Mouse (Mus musculus): Measurements from ENCODE around the gene Gm906. TPM values are rescaled to one million over a fixed set of nuclear protein-coding genes. Genes with fewer than 3 reads are reported as not detected.
"Not testable (repeated sequence)": the region's sequence is repeated elsewhere in the genome, so short reads cannot be mapped to it uniquely, and the experiment has no call there.

Gm906 gene
- polyA plus RNA-seq (2015; fragmentation: Nextera tagmentation; extraction: Ambion mirVana), result not detected in 2 replicates

- H3K9ac ChIP-seq (ENCODE audit: low read length); H3K4me1 ChIP-seq (ENCODE audit: control insufficient read depth, insufficient read depth, low read length); H3K9me3 ChIP-seq (replicated peaks; ENCODE audit: control insufficient read depth, low read length); H3K27ac ChIP-seq (ENCODE audit: low read length); H3K27me3 ChIP-seq (ENCODE audit: control insufficient read depth, insufficient read depth, low read length); H3K4me3 ChIP-seq (replicated peaks; ENCODE audit: low read length); H3K4me2 ChIP-seq (ENCODE audit: low read depth, low read length); H3K36me3 ChIP-seq (ENCODE audit: control insufficient read depth, insufficient read depth, low read length); ATAC-seq (ENCODE audit: insufficient read depth, low FRiP score): not testable (repeated sequence)
- WGBS, result 58% methylated on average over 3 of the region's 3 CpGs
These were observed at the start of gene Gm906 for GRCm38 (mm10) chr13:50250208-50250607. Gene Gm906 (minus strand): TSS chr13:50250308.

GRCm38 (mm10) chr13:50283308-50283707, 33.2 kb upstream of the Gm906 start:
- H3K4me3 ChIP-seq (replicated peaks; ENCODE audit: low read length); H3K4me1 ChIP-seq (ENCODE audit: control insufficient read depth, insufficient read depth, low read length); H3K9ac ChIP-seq (ENCODE audit: low read length); H3K27ac ChIP-seq (ENCODE audit: low read length); H3K27me3 ChIP-seq (ENCODE audit: control insufficient read depth, insufficient read depth, low read length); ATAC-seq (ENCODE audit: insufficient read depth, low FRiP score); H3K36me3 ChIP-seq (ENCODE audit: control insufficient read depth, insufficient read depth, low read length); H3K9me3 ChIP-seq (replicated peaks; ENCODE audit: control insufficient read depth, low read length); H3K4me2 ChIP-seq (ENCODE audit: low read depth, low read length): not testable (repeated sequence)
- 87% methylated on average over 2 of the region's 4 CpGs for WGBS

- H3K27ac ChIP-seq (ENCODE audit: low read length), result no peak overlapping the region
- no peaks in the 10 kb centered on the region for H3K27me3 ChIP-seq (ENCODE audit: control insufficient read depth, insufficient read depth, low read length)
- H3K9me3 ChIP-seq (replicated peaks; ENCODE audit: control insufficient read depth, low read length), result no peaks in the 10 kb centered on the region
- no peak for ATAC-seq (ENCODE audit: insufficient read depth, low FRiP score)
- no peak overlapping the region for H3K9ac ChIP-seq (ENCODE audit: low read length)
- WGBS, result 93% methylated on average over 3 of the region's 3 CpGs
- no peaks in the 10 kb centered on the region for H3K4me1 ChIP-seq (ENCODE audit: control insufficient read depth, insufficient read depth, low read length)
- no peak overlapping the region for H3K4me2 ChIP-seq (ENCODE audit: low read depth, low read length)
- no peak overlapping the region for H3K4me3 ChIP-seq (replicated peaks; ENCODE audit: low read length)
- no peaks in the 10 kb centered on the region for H3K36me3 ChIP-seq (ENCODE audit: control insufficient read depth, insufficient read depth, low read length)
These were observed 13.6 kb downstream of the Gm906 start for GRCm38 (mm10) chr13:50236487-50236886.

GRCm38 (mm10) chr13:50211842-50212241, 38.3 kb downstream of the Gm906 start:
- H3K4me3 ChIP-seq (replicated peaks; ENCODE audit: low read length); H3K9me3 ChIP-seq (replicated peaks; ENCODE audit: control insufficient read depth, low read length); H3K9ac ChIP-seq (ENCODE audit: low read length); ATAC-seq (ENCODE audit: insufficient read depth, low FRiP score); H3K27me3 ChIP-seq (ENCODE audit: control insufficient read depth, insufficient read depth, low read length); H3K4me2 ChIP-seq (ENCODE audit: low read depth, low read length); H3K27ac ChIP-seq (ENCODE audit: low read length); H3K4me1 ChIP-seq (ENCODE audit: control insufficient read depth, insufficient read depth, low read length); H3K36me3 ChIP-seq (ENCODE audit: control insufficient read depth, insufficient read depth, low read length): not testable (repeated sequence)
- 0% methylated on average over 1 of the region's 1 CpGs for WGBS

- not testable (repeated sequence) for H3K4me2 ChIP-seq (ENCODE audit: low read depth, low read length); H3K36me3 ChIP-seq (ENCODE audit: control insufficient read depth, insufficient read depth, low read length); H3K9ac ChIP-seq (ENCODE audit: low read length); H3K27me3 ChIP-seq (ENCODE audit: control insufficient read depth, insufficient read depth, low read length); H3K9me3 ChIP-seq (replicated peaks; ENCODE audit: control insufficient read depth, low read length); ATAC-seq (ENCODE audit: insufficient read depth, low FRiP score); H3K27ac ChIP-seq (ENCODE audit: low read length); H3K4me1 ChIP-seq (ENCODE audit: control insufficient read depth, insufficient read depth, low read length); H3K4me3 ChIP-seq (replicated peaks; ENCODE audit: low read length)
These were observed 39.9 kb downstream of the Gm906 start for GRCm38 (mm10) chr13:50210191-50210590.

- 59% methylated on average over 2 of the region's 2 CpGs for WGBS
- H3K36me3 ChIP-seq (ENCODE audit: control insufficient read depth, insufficient read depth, low read length); ATAC-seq (ENCODE audit: insufficient read depth, low FRiP score); H3K9ac ChIP-seq (ENCODE audit: low read length); H3K27me3 ChIP-seq (ENCODE audit: control insufficient read depth, insufficient read depth, low read length); H3K4me2 ChIP-seq (ENCODE audit: low read depth, low read length); H3K27ac ChIP-seq (ENCODE audit: low read length); H3K4me1 ChIP-seq (ENCODE audit: control insufficient read depth, insufficient read depth, low read length); H3K9me3 ChIP-seq (replicated peaks; ENCODE audit: control insufficient read depth, low read length); H3K4me3 ChIP-seq (replicated peaks; ENCODE audit: low read length): not testable (repeated sequence)
These were observed 40.5 kb downstream of the Gm906 start for GRCm38 (mm10) chr13:50209651-50210050.

- H3K27ac ChIP-seq (ENCODE audit: low read length), result no peak overlapping the region
- 86% methylated on average over 12 of the region's 12 CpGs for WGBS
- no peak overlapping the region for H3K4me3 ChIP-seq (replicated peaks; ENCODE audit: low read length)
- no peaks in the 10 kb centered on the region for H3K36me3 ChIP-seq (ENCODE audit: control insufficient read depth, insufficient read depth, low read length)
- no peak overlapping the region for H3K4me2 ChIP-seq (ENCODE audit: low read depth, low read length)
- no peaks in the 10 kb centered on the region for H3K4me1 ChIP-seq (ENCODE audit: control insufficient read depth, insufficient read depth, low read length)
- H3K27me3 ChIP-seq (ENCODE audit: control insufficient read depth, insufficient read depth, low read length), result no peaks in the 10 kb centered on the region
- no peak overlapping the region for H3K9ac ChIP-seq (ENCODE audit: low read length)
- no peaks in the 10 kb centered on the region for H3K9me3 ChIP-seq (replicated peaks; ENCODE audit: control insufficient read depth, low read length)
- no peak for ATAC-seq (ENCODE audit: insufficient read depth, low FRiP score)
These were observed 42.1 kb downstream of the Gm906 start for GRCm38 (mm10) chr13:50207966-50208365.

- not testable (repeated sequence) for H3K27me3 ChIP-seq (ENCODE audit: control insufficient read depth, insufficient read depth, low read length); ATAC-seq (ENCODE audit: insufficient read depth, low FRiP score); H3K4me1 ChIP-seq (ENCODE audit: control insufficient read depth, insufficient read depth, low read length); H3K9me3 ChIP-seq (replicated peaks; ENCODE audit: control insufficient read depth, low read length); H3K4me3 ChIP-seq (replicated peaks; ENCODE audit: low read length); H3K27ac ChIP-seq (ENCODE audit: low read length); H3K4me2 ChIP-seq (ENCODE audit: low read depth, low read length); H3K36me3 ChIP-seq (ENCODE audit: control insufficient read depth, insufficient read depth, low read length); H3K9ac ChIP-seq (ENCODE audit: low read length)
These were observed 53.3 kb downstream of the Gm906 start for GRCm38 (mm10) chr13:50196831-50197230.
